Mouse (Mus musculus) C2C12 (cell line): Measurements from ENCODE around the gene Cyp1b1.
A peak's percentile ranks its signal among the peaks of the same experiment; 100 is the strongest.

Experiments
- CEBPB ChIP-seq: IDR thresholded peaks from one replicate; pipeline ENCODE4 v1.6.1; 2011; ENCODE audit warnings: low read depth, mild to moderate bottlenecking, control low read depth, moderate library complexity
- CTCF ChIP-seq: IDR thresholded peaks from one replicate; pipeline ENCODE4 v1.5.1; 2011; ENCODE audit not compliant: control insufficient read depth, insufficient read depth, insufficient read length
- FOSL1 ChIP-seq: IDR thresholded peaks from one replicate; pipeline ENCODE4 v1.8.0; 2011; ENCODE audit warnings: mild to moderate bottlenecking, low read length; ENCODE audit not compliant: poor library complexity, insufficient read depth, severe bottlenecking
- MYOD1 ChIP-seq: IDR thresholded peaks from one replicate; pipeline ENCODE4 v1.6.1; 2011; ENCODE audit warnings: low read depth; ENCODE audit not compliant: control insufficient read depth, insufficient read length
- MYOG ChIP-seq: IDR thresholded peaks from one replicate; pipeline ENCODE4 v1.6.1; 2011; ENCODE audit not compliant: control insufficient read depth, insufficient read length; ENCODE audit errors: extremely low read depth
- USF1 ChIP-seq: IDR thresholded peaks from one replicate; pipeline ENCODE4 v1.6.1; 2011; ENCODE audit warnings: low read depth, mild to moderate bottlenecking, control low read depth, moderate library complexity

DNA sequence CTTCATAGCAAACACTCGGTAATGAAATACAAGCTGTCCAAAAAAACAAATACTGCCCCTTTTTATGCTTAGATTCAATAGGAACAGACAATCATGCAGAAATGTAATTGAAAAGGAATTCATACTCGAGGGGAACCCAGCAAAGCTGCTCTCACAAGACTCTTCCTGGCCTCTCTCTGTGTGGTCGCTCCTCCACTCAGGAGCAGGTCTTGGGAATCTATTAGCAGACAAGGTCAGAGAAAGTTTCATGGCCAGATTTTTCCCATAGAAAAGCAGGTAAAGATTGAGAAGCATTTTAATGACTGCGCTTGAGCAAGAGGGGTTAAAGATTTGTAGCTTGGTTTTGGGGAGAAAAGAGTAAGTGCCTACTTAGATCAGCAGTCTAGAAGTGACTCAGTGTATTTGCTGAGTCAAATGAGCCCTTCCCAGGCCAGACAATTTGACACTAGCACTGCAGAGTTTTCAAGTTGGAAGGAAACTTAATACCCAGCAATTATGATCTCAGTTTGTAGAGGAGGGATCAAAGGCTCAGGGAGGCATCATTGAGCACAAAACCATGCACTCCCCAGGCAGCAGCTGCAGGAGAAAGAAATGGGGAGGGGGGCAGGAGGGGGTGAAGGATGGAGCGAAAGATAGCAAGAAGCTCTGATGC is 24.1 kb upstream of the Cyp1b1 start:
- TF ChIP-seq CTCF: no peak
- TF ChIP-seq FOSL1: peak; percentile 29
- peak; percentile 57 for TF ChIP-seq MYOD1
- no peak for TF ChIP-seq MYOG
- TF ChIP-seq USF1: no peak
- TF ChIP-seq CEBPB: peak; percentile 76
